Mouse (Mus musculus) C2C12 (cell line): ENCODE results near the gene Prex1.

Source experiments
- CEBPB ChIP-seq: IDR thresholded peaks from one replicate; pipeline ENCODE4 v1.6.1; 2011; ENCODE audit warnings: low read depth, mild to moderate bottlenecking, control low read depth, moderate library complexity
- CTCF ChIP-seq: IDR thresholded peaks from one replicate; pipeline ENCODE4 v1.5.1; 2011; ENCODE audit not compliant: control insufficient read depth, insufficient read depth, insufficient read length
- MAX ChIP-seq: IDR thresholded peaks from one replicate; pipeline ENCODE4 v1.6.1; 2011; ENCODE audit warnings: mild to moderate bottlenecking, control low read depth
- MYOD1 ChIP-seq: IDR thresholded peaks from one replicate; pipeline ENCODE4 v1.6.1; 2011; ENCODE audit warnings: low read depth; ENCODE audit not compliant: control insufficient read depth, insufficient read length
- USF1 ChIP-seq: IDR thresholded peaks from one replicate; pipeline ENCODE4 v1.6.1; 2011; ENCODE audit warnings: low read depth, mild to moderate bottlenecking, control low read depth, moderate library complexity

GRCm38 (mm10) chr2:166740396-166740795, 26.8 kb upstream of the Prex1 start:
- TF ChIP-seq CTCF (no peak), MAX (no peak), CEBPB (no peak), USF1 (no peak), MYOD1 (no peak)
